Mouse (Mus musculus): Measurements from ENCODE around the gene Cyp4f37. TPM values are rescaled to one million over a fixed set of nuclear protein-coding genes. Genes with fewer than 3 reads are reported as not detected.

Gene Cyp4f37
- polyA plus RNA-seq, 1 experiment from 2014 or later = not detected

Other genes with a start within 250 kb of the Cyp4f37 start
- 38.8 and 40.3 TPM in 2 replicates for gene Wiz, start 231.9 kb upstream of the Cyp4f37 start, polyA plus RNA-seq (2015; fragmentation: Nextera tagmentation; extraction: Ambion mirVana)
- gene Rasal3, start 217.7 kb upstream of the Cyp4f37 start, polyA plus RNA-seq (2015; fragmentation: Nextera tagmentation; extraction: Ambion mirVana) = 0.56 and 0.64 TPM in 2 replicates
- not detected in 2 replicates for gene Pglyrp2, start 197.1 kb upstream of the Cyp4f37 start, polyA plus RNA-seq (2015; fragmentation: Nextera tagmentation; extraction: Ambion mirVana)
- 0.23 TPM in 1 of 2 replicates, not detected in the other for gene Cyp4f39, start 168.6 kb upstream of the Cyp4f37 start, polyA plus RNA-seq (2015; fragmentation: Nextera tagmentation; extraction: Ambion mirVana)
- gene Cyp4f17, start 115.3 kb upstream of the Cyp4f37 start, polyA plus RNA-seq (2015; fragmentation: Nextera tagmentation; extraction: Ambion mirVana) = 7.8 and 8.4 TPM in 2 replicates
- 19.8 and 24.9 TPM in 2 replicates for gene Cyp4f16, start 84.8 kb upstream of the Cyp4f37 start, polyA plus RNA-seq (2015; fragmentation: Nextera tagmentation; extraction: Ambion mirVana)
- gene Cyp4f40, start 37.6 kb downstream of the Cyp4f37 start, polyA plus RNA-seq (2015; fragmentation: Nextera tagmentation; extraction: Ambion mirVana) = not detected in 2 replicates
- gene Cyp4f15, start 64.3 kb downstream of the Cyp4f37 start, polyA plus RNA-seq (2015; fragmentation: Nextera tagmentation; extraction: Ambion mirVana) = 1.1 and 1.5 TPM in 2 replicates
- gene Zfp871, start 167.0 kb downstream of the Cyp4f37 start, polyA plus RNA-seq (2015; fragmentation: Nextera tagmentation; extraction: Ambion mirVana) = 43.1 and 44.7 TPM in 2 replicates
- 40.9 TPM in 2 replicates for gene Zfp811, start 188.6 kb downstream of the Cyp4f37 start, polyA plus RNA-seq (2015; fragmentation: Nextera tagmentation; extraction: Ambion mirVana)
- 22.8 and 23.6 TPM in 2 replicates for gene Zfp799, start 209.0 kb downstream of the Cyp4f37 start, polyA plus RNA-seq (2015; fragmentation: Nextera tagmentation; extraction: Ambion mirVana)

All from forebrain, embryonic 15.5 days (tissue).